Mouse (Mus musculus) testis, adult 2 months (tissue): ENCODE measurements at regions not wholly inside any gene's neighbourhood (a gene's known extent, or its start where the extent isn't known, plus 50 kb on each side); places are given as distances from the start of the nearest gene placed in this dataset.

ENCODE experiments used
- CTCF ChIP-seq: fragments of 200-500 bp; IDR thresholded peaks from 2 replicates; pipeline ENCODE4 v1.5.1; 2012; ENCODE audit warnings: low read depth, mild to moderate bottlenecking, inconsistent platforms, low read length, moderate library complexity; ENCODE audit not compliant: control insufficient read depth, insufficient read depth, insufficient replicate concordance
- POLR2A ChIP-seq: fragments of 200-500 bp; IDR thresholded peaks from 2 replicates; pipeline ENCODE4 v1.6.1; 2012; ENCODE audit warnings: low read depth, mild to moderate bottlenecking, inconsistent platforms, low read length, moderate library complexity; ENCODE audit not compliant: control insufficient read depth

DNA sequence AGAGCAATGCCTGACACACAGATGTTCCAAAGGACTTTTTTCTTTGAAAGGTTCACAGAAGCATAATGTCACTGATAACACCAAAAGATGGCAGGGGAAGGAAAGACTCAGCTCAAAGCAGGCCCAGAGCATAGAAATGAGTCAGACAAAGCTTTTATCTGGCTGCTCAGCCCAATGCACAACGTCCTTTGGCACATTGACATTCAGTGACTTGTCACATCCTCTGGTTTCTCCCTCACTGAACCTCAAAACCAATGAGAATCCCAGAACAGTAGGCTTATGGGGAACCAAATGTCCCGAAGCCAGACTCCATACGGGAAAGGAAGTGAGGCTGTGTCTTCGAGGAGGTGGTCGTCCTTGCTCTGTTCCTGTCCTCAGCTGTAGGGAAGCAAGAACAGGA is 95.2 kb upstream of the Cd180 start:
- TF ChIP-seq CTCF, result no peak
- TF ChIP-seq POLR2A, result no peak
